Mouse (Mus musculus) urinary bladder, postnatal 25 days (tissue): Measurements from ENCODE around the gene Pacs1.
"Not testable (repeated sequence)": the region's sequence is repeated elsewhere in the genome, so short reads cannot be mapped to it uniquely, and the experiment has no call there.

ENCODE experiments used
- DNase-seq: peaks from one replicate; pipeline ENCODE4 v3.0.0; 2022; ENCODE audit warnings: low spot score

Gene Pacs1

GRCm38 (mm10) chr19:5151741-5152140, 121.2 kb downstream of the Pacs1 start:
- no peak for DNase-seq

GRCm38 (mm10) chr19:5151331-5151730, 121.6 kb downstream of the Pacs1 start:
- DNase-seq = peak; percentile 25

- DNase-seq = no peak
Observed at GRCm38 (mm10) chr19:5150358-5150757, 122.6 kb downstream of the Pacs1 start.

GRCm38 (mm10) chr19:5149041-5149440, 123.9 kb downstream of the Pacs1 start:
- DNase-seq = not testable (repeated sequence)

- peak; percentile 41 for DNase-seq
Observed at GRCm38 (mm10) chr19:5139640-5140039, 133.3 kb downstream of the Pacs1 start.

GRCm38 (mm10) chr19:5131237-5131636, 141.7 kb downstream of the Pacs1 start:
- DNase-seq = no peak

GRCm38 (mm10) chr19:5129770-5130169, 143.1 kb downstream of the Pacs1 start:
- DNase-seq = no peak

- no peak for DNase-seq
Observed at GRCm38 (mm10) chr19:5124055-5124614, 148.8 kb downstream of the Pacs1 start.

GRCm38 (mm10) chr19:5123241-5123640, 149.7 kb downstream of the Pacs1 start:
- no peak for DNase-seq

GRCm38 (mm10) chr19:5122492-5122891, 150.4 kb downstream of the Pacs1 start:
- DNase-seq = no peak

- no peak for DNase-seq
Observed at GRCm38 (mm10) chr19:5118384-5118698, 154.6 kb downstream of the Pacs1 start, which contains the start of gene Klc2. Gene Klc2, minus strand, starts transcription at chr19:5118560.

GRCm38 (mm10) chr19:5117494-5118383, 155.2 kb downstream of the Pacs1 start:
- peak; percentile 87 for DNase-seq

- no peak for DNase-seq
Observed at GRCm38 (mm10) chr19:5113783-5114182, 159.1 kb downstream of the Pacs1 start.

GRCm38 (mm10) chr19:5109659-5110453, 163.1 kb downstream of the Pacs1 start:
- no peak for DNase-seq

- no peak for DNase-seq
Observed at GRCm38 (mm10) chr19:5108702-5109101, 164.2 kb downstream of the Pacs1 start.

GRCm38 (mm10) chr19:5108271-5108575, 164.7 kb downstream of the Pacs1 start:
- DNase-seq = no peak

- no peak for DNase-seq
Observed at GRCm38 (mm10) chr19:5107556-5108270, 165.2 kb downstream of the Pacs1 start.

GRCm38 (mm10) chr19:5106731-5107191, 166.2 kb downstream of the Pacs1 start, which contains the start of gene Rab1b:
Gene Rab1b, minus strand, starts transcription at chr19:5107072.
- DNase-seq = peak; percentile 94

- no peak for DNase-seq
Observed at GRCm38 (mm10) chr19:5106074-5106473, 166.8 kb downstream of the Pacs1 start.

GRCm38 (mm10) chr19:5098363-5099143, 174.4 kb downstream of the Pacs1 start, which contains the start of gene Cnih2:
Gene Cnih2, minus strand, starts transcription at chr19:5098521.
- peak; percentile 48 for DNase-seq
